Mouse (Mus musculus): ENCODE measurements around the gene Gm2042.
"Not testable (repeated sequence)": the region's sequence is repeated elsewhere in the genome, so short reads cannot be mapped to it uniquely, and the experiment has no call there.

Gene Gm2042

GRCm38 (mm10) chr12:87953780-87954179 is at the start of gene Gm2042:
Gene Gm2042 (plus strand): TSS chr12:87954080.
- DNase-seq (ENCODE audit: low read depth, low spot score): not testable (repeated sequence)

GRCm38 (mm10) chr12:87919721-87920120 is 34.2 kb upstream of the Gm2042 start, which contains the start of gene Gm2035:
Gene Gm2035 (minus strand): TSS chr12:87919857.
- DNase-seq (ENCODE audit: low read depth, low spot score): not testable (repeated sequence)

GRCm38 (mm10) chr12:87984000-87984399 is 30.1 kb downstream of the Gm2042 start:
- DNase-seq (ENCODE audit: low read depth, low spot score): peak; percentile 9

GRCm38 (mm10) chr12:88004118-88004517 is 50.2 kb downstream of the Gm2042 start:
- DNase-seq (ENCODE audit: low read depth, low spot score): not testable (repeated sequence)
